Mouse (Mus musculus) E14TG2a.4 (cell line): Measurements from ENCODE around the gene Flvcr1.

Experiments used
- CTCF ChIP-seq: conservative IDR thresholded peaks from 2 replicates; pipeline ENCODE4 v1.5.1; 2014; ENCODE audit warnings: low read length
- POU5F1 ChIP-seq: IDR thresholded peaks from 2 replicates; pipeline ENCODE4 v1.6.1; 2014; ENCODE audit warnings: low read length, borderline replicate concordance

- no peak for TF ChIP-seq CTCF
- TF ChIP-seq POU5F1: no peak
Observed at GRCm38 (mm10) chr1:191037999-191038398, 12.0 kb upstream of the Flvcr1 start.
